Mouse (Mus musculus): ENCODE data around the gene Syncrip. TPM values are rescaled to one million over a fixed set of nuclear protein-coding genes. Genes with fewer than 3 reads are reported as not detected.

The Syncrip gene
- total RNA-seq, 1 experiment = 144 TPM

GRCm38 (mm10) chr9:88409978-88410377 is 72.4 kb downstream of the Syncrip start:
- H3K4me3 ChIP-seq (ENCODE audit: insufficient read depth in 1 of 2, low read depth in 1 of 2, low read length in 2 of 2, poor library complexity in 1 of 2, severe bottlenecking in 1 of 2) = no peak overlapping the region
- no peak overlapping the region for H3K9ac ChIP-seq (ENCODE audit: insufficient read depth, low read depth, low read length, poor library complexity, severe bottlenecking)
- no peak for TF ChIP-seq ZC3H11A (IDR thresholded peaks at IDR 0.05; ENCODE audit: borderline replicate concordance, low read depth, low read length)
- no peak for TF ChIP-seq CHD2 (IDR thresholded peaks at IDR 0.05; ENCODE audit: low read depth, low read length)
- TF ChIP-seq HCFC1 (IDR thresholded peaks at IDR 0.05; ENCODE audit: borderline replicate concordance, insufficient read depth, low read length) = no peak
- no peak for TF ChIP-seq ZNF384 (IDR thresholded peaks at IDR 0.05; ENCODE audit: low read depth, low read length)
- peak; percentile 73 for TF ChIP-seq MAFK (IDR thresholded peaks at IDR 0.05; ENCODE audit: insufficient read depth, low read depth, low read length)
- H3K36me3 ChIP-seq (ENCODE audit: control insufficient read depth, insufficient read depth, low read length, poor library complexity, severe bottlenecking) = no peaks in the 10 kb centered on the region
- H3K9me3 ChIP-seq (ENCODE audit: control insufficient read depth, insufficient read depth, low read depth, low read length) = no peaks in the 10 kb centered on the region
- no peak for DNase-seq (ENCODE audit: low read depth, low spot score)
- in situ Hi-C loops (cut with MboI; ENCODE audit: low sequenced_read_pairs in 2 of 2, unreplicated experiment in 2 of 2) = no loop called here
- no peaks in the 10 kb centered on the region for H3K4me1 ChIP-seq (ENCODE audit: control insufficient read depth in 2 of 2, insufficient read depth in 2 of 2, low read length in 2 of 2, poor library complexity in 1 of 2)
- no peak overlapping the region for H3K27ac ChIP-seq (ENCODE audit: insufficient read depth, low read depth, low read length, poor library complexity, severe bottlenecking)

- in situ Hi-C loops (cut with MboI; ENCODE audit: low sequenced_read_pairs in 2 of 2, unreplicated experiment in 2 of 2) = no loop called here
- no peak for DNase-seq (ENCODE audit: low read depth, low spot score)
- H3K36me3 ChIP-seq (ENCODE audit: control insufficient read depth, insufficient read depth, low read length, poor library complexity, severe bottlenecking) = peaks cover 1% of the 10 kb centered on the region; the same call in 1 of the 2 replicates
- H3K9me3 ChIP-seq (ENCODE audit: control insufficient read depth, insufficient read depth, low read depth, low read length) = no peaks in the 10 kb centered on the region
- no peaks in the 10 kb centered on the region for H3K4me1 ChIP-seq (ENCODE audit: control insufficient read depth in 2 of 2, insufficient read depth in 2 of 2, low read length in 2 of 2, poor library complexity in 1 of 2)
- no peak overlapping the region for H3K27ac ChIP-seq (ENCODE audit: insufficient read depth, low read depth, low read length, poor library complexity, severe bottlenecking)
- H3K9ac ChIP-seq (ENCODE audit: insufficient read depth, low read depth, low read length, poor library complexity, severe bottlenecking) = no peak overlapping the region
- TF ChIP-seq ZC3H11A (IDR thresholded peaks at IDR 0.05; ENCODE audit: borderline replicate concordance, low read depth, low read length) (no peak), HCFC1 (IDR thresholded peaks at IDR 0.05; ENCODE audit: borderline replicate concordance, insufficient read depth, low read length) (no peak), CHD2 (IDR thresholded peaks at IDR 0.05; ENCODE audit: low read depth, low read length) (no peak), ZNF384 (IDR thresholded peaks at IDR 0.05; ENCODE audit: low read depth, low read length) (no peak), MAFK (IDR thresholded peaks at IDR 0.05; ENCODE audit: insufficient read depth, low read depth, low read length) (no peak)
- H3K4me3 ChIP-seq (ENCODE audit: insufficient read depth in 1 of 2, low read depth in 1 of 2, low read length in 2 of 2, poor library complexity in 1 of 2, severe bottlenecking in 1 of 2) = no peak overlapping the region
Measured at GRCm38 (mm10) chr9:88404515-88404914, 77.9 kb downstream of the Syncrip start.

- H3K4me3 ChIP-seq (ENCODE audit: insufficient read depth in 1 of 2, low read depth in 1 of 2, low read length in 2 of 2, poor library complexity in 1 of 2, severe bottlenecking in 1 of 2) = no peak overlapping the region
- TF ChIP-seq MAFK (IDR thresholded peaks at IDR 0.05; ENCODE audit: insufficient read depth, low read depth, low read length) = no peak
- TF ChIP-seq ZNF384 (IDR thresholded peaks at IDR 0.05; ENCODE audit: low read depth, low read length) = no peak
- no peak for TF ChIP-seq ZC3H11A (IDR thresholded peaks at IDR 0.05; ENCODE audit: borderline replicate concordance, low read depth, low read length)
- TF ChIP-seq CHD2 (IDR thresholded peaks at IDR 0.05; ENCODE audit: low read depth, low read length) = no peak
- no peak for TF ChIP-seq HCFC1 (IDR thresholded peaks at IDR 0.05; ENCODE audit: borderline replicate concordance, insufficient read depth, low read length)
- H3K36me3 ChIP-seq (ENCODE audit: control insufficient read depth, insufficient read depth, low read length, poor library complexity, severe bottlenecking) = peaks cover 1% of the 10 kb centered on the region; the same call in 1 of the 2 replicates
- H3K9me3 ChIP-seq (ENCODE audit: control insufficient read depth, insufficient read depth, low read depth, low read length) = no peaks in the 10 kb centered on the region
- DNase-seq (ENCODE audit: low read depth, low spot score) = no peak
- H3K27ac ChIP-seq (ENCODE audit: insufficient read depth, low read depth, low read length, poor library complexity, severe bottlenecking) = no peak overlapping the region
- no peaks in the 10 kb centered on the region for H3K4me1 ChIP-seq (ENCODE audit: control insufficient read depth in 2 of 2, insufficient read depth in 2 of 2, low read length in 2 of 2, poor library complexity in 1 of 2)
- no peak overlapping the region for H3K9ac ChIP-seq (ENCODE audit: insufficient read depth, low read depth, low read length, poor library complexity, severe bottlenecking)
- in situ Hi-C loops (cut with MboI; ENCODE audit: low sequenced_read_pairs in 2 of 2, unreplicated experiment in 2 of 2) = no loop called here
Measured at GRCm38 (mm10) chr9:88404088-88404487, 78.3 kb downstream of the Syncrip start.

- H3K27ac ChIP-seq (ENCODE audit: insufficient read depth, low read depth, low read length, poor library complexity, severe bottlenecking) = no peak overlapping the region
- TF ChIP-seq MAFK (IDR thresholded peaks at IDR 0.05; ENCODE audit: insufficient read depth, low read depth, low read length) = no peak
- TF ChIP-seq ZNF384 (IDR thresholded peaks at IDR 0.05; ENCODE audit: low read depth, low read length) = no peak
- TF ChIP-seq CHD2 (IDR thresholded peaks at IDR 0.05; ENCODE audit: low read depth, low read length) = no peak
- no peak for TF ChIP-seq ZC3H11A (IDR thresholded peaks at IDR 0.05; ENCODE audit: borderline replicate concordance, low read depth, low read length)
- TF ChIP-seq HCFC1 (IDR thresholded peaks at IDR 0.05; ENCODE audit: borderline replicate concordance, insufficient read depth, low read length) = no peak
- no peaks in the 10 kb centered on the region for H3K4me1 ChIP-seq (ENCODE audit: control insufficient read depth in 2 of 2, insufficient read depth in 2 of 2, low read length in 2 of 2, poor library complexity in 1 of 2)
- no peak overlapping the region for H3K4me3 ChIP-seq (ENCODE audit: insufficient read depth in 1 of 2, low read depth in 1 of 2, low read length in 2 of 2, poor library complexity in 1 of 2, severe bottlenecking in 1 of 2)
- no peak overlapping the region for H3K9ac ChIP-seq (ENCODE audit: insufficient read depth, low read depth, low read length, poor library complexity, severe bottlenecking)
- DNase-seq (ENCODE audit: low read depth, low spot score) = no peak
- H3K36me3 ChIP-seq (ENCODE audit: control insufficient read depth, insufficient read depth, low read length, poor library complexity, severe bottlenecking) = no peaks in the 10 kb centered on the region
- in situ Hi-C loops (cut with MboI; ENCODE audit: low sequenced_read_pairs in 2 of 2, unreplicated experiment in 2 of 2) = no loop called here
- H3K9me3 ChIP-seq (ENCODE audit: control insufficient read depth, insufficient read depth, low read depth, low read length) = no peaks in the 10 kb centered on the region
Measured at GRCm38 (mm10) chr9:88398461-88398860, 83.9 kb downstream of the Syncrip start.

Other genes with a start within 250 kb of the Syncrip start
- gene Nt5e, start 155.4 kb downstream of the Syncrip start, total RNA-seq (2012; rRNA removed) = 8.9 and 14.8 TPM in 2 replicates
- gene Snx14, start 43.6 kb downstream of the Syncrip start, total RNA-seq (2012; rRNA removed) = 35.2 and 37.5 TPM in 2 replicates
- gene Gm20537, start 26.0 kb downstream of the Syncrip start, total RNA-seq (2012; rRNA removed) = 0.74 and 1.3 TPM in 2 replicates
- gene Zfp949, start 65.4 kb upstream of the Syncrip start, total RNA-seq (2012; rRNA removed) = 7.1 and 8.9 TPM in 2 replicates
- 0.69 and 1.9 TPM in 2 replicates for gene Trim43a, start 98.3 kb upstream of the Syncrip start, total RNA-seq (2012; rRNA removed)
- 5.5 and 7.4 TPM in 2 replicates for gene Mthfsl, start 237.7 kb upstream of the Syncrip start, total RNA-seq (2012; rRNA removed)
- gene Bcl2a1d, start 249.3 kb upstream of the Syncrip start, total RNA-seq (2012; rRNA removed) = 0.89 TPM in 1 of 2 replicates, not detected in the other

Measured in ES-E14 (cell line).